Mouse (Mus musculus): ENCODE data around the gene Zfp120.
A peak's percentile ranks its signal among the peaks of the same experiment; 100 is the strongest.
"Not testable (repeated sequence)": the region's sequence is repeated elsewhere in the genome, so short reads cannot be mapped to it uniquely, and the experiment has no call there.

Gene Zfp120

DNA sequence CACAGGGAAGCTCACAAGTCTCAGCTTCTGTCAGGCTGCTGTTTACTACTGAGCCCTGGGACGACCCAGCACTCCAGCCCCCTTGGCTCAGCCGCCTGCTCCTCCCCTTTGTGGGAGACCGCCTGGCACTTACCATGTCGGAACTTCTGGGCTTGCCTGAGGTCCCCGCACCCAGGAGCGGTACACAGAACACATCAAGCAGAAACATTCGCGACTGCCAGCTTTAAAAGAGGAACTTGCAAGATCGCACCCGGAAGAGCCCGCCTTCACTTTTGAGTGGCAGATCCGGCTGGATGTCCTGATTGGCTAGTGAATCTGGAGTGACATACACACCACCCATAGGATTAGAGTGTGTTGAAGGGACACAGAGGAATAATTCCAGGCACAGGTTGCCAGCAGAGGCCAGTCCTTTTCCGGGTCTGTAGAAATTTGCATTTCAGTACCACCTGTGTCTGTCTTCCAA is at the start of gene Zfp120:
Gene Zfp120, minus strand, starts transcription at position 274 of the 463 bp plus-strand sequence.
- peak; percentile 86 for DNase-seq (ENCODE audit: low read depth, low spot score)

DNA sequence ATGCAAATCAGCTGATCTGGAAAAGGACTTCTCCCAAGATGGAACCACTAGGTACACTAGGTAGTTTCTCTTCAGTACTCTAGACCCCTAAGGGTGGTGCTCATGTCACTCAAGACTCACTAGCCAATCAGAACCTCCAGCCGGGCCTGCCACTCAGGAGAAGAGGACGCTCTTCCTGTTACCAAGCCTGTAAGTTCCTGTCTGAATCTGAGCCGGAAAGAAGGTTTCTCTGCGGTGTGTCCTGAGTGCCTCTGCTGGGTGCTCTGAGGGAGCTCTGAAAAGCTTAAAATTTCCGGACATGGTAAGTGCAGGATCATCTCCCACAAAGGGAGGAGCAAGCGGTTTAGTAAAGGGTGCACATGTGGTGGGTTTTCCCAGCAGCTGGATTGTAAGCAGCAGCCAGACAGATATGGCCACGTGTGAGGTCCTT is 45.1 kb upstream of the Zfp120 start, which contains the start of gene Gm14139:
Gene Gm14139, plus strand, starts transcription at position 186 of the 430 bp plus-strand sequence.
- DNase-seq (ENCODE audit: low read depth, low spot score), result not testable (repeated sequence)

DNA sequence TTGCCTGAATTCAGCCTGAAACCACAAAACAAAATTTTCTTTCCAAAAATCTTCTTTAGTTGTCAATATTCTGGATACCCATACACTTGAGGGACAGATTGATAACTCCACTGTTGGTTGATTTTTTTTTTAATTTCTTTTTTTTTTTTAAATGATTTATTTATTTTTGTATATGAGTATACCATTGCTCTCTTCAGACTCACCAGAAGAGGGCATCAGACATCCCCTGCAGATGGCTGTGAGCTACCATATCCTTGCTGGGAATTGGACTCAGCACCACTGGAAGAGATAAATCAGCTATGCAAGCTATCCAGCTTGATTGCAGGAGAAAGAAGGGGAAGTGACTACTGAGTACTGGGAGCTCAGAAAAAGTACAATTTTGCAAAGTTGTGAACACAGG is 44.5 kb upstream of the Zfp120 start:
- DNase-seq (ENCODE audit: low read depth, low spot score), result not testable (repeated sequence)

DNA sequence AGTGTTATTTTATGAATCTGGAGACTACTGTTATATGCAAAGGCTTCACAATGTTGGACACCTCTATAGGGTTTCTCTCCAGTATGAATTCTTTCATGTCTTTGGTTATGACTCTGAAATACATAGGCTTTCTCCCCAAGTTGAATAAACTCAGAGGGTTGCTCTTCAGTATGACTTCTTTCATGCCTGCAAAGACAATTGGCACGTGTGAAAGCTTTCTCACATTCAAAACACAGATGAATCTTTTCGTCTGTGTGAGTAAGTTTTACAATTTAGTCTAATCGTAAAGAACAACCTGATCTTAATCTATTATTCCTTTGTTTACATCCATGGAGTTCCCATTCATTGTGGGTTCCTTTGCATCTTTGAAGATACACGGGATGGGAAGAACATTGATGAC is 43.1 kb upstream of the Zfp120 start, which contains the start of gene Gm10770:
Gene Gm10770, minus strand, starts transcription at position 101 of the 400 bp plus-strand sequence.
- not testable (repeated sequence) for DNase-seq (ENCODE audit: low read depth, low spot score)

DNA sequence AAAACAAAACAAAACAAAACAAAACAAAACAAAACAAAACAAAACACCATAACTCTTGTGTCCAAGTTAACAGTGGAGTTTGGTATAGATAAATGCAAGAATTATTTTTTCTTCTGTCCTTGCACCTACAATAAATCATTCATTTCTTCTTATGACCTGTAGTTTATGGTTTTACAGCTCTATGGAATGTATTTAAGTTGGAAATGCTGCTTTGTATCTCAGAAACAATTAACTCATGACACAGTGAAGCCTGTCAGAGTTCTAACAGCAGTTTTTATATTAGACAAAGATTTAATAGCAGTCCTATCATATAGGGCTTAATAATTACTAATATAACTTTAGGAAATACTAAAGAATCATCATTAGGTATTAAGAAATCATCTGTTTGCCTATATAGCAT is 37.3 kb upstream of the Zfp120 start:
- no peak for DNase-seq (ENCODE audit: low read depth, low spot score)

DNA sequence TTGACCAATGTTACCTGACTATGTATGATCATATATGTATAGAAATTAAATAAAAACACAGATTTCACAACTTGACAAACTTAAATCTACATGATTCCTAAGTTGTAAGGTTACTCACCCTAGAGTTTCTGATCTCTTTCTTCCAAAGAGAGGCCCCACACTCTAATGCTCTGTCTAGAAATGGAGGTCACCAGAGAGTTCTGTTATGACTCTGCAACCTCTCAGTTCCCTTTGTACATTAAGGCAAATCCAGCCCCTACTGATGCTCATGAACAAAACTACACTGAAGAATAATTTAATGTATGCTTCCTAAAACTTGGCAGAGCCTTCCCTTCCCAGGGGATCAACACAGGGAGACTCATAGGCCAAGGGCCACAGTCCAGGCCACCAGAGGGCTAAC is 30.2 kb upstream of the Zfp120 start:
- DNase-seq (ENCODE audit: low read depth, low spot score), result no peak

DNA sequence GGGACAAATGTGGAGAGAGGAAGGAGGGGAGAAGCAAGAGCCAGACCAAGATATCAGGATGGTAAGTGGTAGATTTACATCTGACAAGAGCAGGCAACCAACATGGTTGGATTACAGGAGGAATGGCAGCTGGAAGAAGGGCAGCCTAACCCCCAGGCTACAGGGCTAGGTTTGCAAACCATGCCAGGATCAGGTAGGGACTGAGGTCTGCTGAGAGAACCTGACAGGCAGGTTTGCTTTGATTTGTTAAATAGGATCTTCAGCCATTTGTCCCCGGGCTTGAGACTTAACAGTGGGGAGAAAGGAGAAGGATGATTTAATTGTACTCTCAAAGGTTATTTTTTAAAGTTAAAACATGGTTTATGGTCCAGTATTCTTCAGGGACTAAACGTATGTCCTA is 3.7 kb downstream of the Zfp120 start:
- DNase-seq (ENCODE audit: low read depth, low spot score), result no peak

DNA sequence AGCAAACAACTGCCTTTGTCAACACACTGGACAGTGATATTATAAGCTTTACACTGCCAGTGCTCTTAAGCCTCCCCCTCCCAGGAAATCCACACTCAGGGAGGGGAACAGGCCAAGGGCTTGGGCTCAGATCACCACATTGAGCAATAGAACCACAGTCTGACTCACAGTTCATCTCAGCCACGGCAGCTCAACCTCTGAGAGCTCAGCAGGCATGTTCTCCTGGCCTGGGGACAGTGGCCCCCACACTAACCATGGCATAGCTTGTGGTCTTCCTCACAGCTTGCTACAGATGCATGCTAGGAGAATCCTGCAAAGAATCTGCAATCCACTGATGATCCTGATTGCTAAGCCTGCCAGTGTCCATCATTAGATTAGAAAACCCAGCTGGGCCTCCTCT is 4.5 kb downstream of the Zfp120 start:
- DNase-seq (ENCODE audit: low read depth, low spot score), result not testable (repeated sequence)

DNA sequence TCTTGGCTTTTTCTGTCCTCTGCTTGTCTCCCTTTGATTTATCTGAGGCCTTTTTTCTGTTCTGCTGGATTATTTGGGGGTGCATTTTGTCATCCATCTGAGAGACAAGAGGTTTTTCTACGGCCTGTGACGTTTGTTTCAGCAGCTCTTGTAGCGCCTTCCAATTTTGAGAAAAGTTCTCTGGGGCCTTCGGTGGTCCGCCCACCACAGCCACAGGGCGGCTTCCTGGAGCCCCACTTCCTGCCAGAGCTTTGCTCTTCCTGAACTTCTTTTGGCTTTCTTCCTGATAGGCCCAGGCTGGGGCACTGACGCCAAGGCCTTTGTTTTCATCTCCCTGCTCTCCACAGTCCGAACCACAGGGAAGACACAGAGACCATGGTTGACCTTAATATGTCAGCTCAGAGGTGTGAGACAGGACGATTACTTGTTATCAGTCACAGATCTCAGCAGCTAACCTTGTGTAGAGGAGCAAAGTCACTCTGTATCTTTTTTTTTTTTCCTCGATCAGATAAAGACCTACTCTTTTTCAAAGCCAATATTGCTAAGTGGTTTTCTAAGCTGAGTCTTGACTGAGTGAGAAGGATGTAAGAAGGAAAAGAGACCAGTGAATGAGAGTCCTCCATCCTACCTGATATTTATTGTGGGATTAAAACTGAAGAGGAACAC is 25.1 kb downstream of the Zfp120 start:
- no peak for DNase-seq (ENCODE audit: low read depth, low spot score)

DNA sequence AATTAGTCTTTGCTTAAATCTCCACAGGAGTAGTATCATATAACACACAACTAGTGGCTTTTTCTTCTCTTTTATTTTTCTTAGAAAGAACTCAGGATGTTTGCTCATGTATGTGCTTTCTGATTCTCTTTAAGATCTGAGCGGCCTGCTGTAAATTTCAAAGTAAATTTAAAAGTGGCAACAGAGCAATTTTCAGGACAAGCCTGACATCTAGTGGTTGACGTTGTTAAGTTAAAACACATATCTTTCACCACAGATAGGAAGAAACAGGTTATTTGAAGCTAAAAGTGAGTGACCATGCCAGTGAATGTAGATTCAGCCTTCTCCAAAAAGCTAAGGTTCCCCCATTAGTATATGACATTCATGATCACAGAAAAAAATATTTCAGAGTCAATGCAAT is 36.9 kb downstream of the Zfp120 start:
- peak; percentile 30 for DNase-seq (ENCODE audit: low read depth, low spot score)
